Mouse (Mus musculus) naive thymus-derived CD4-positive, alpha-beta T cell, adult 2 months (primary cell): ENCODE results near the gene Hormad1.

Source experiments
- DNase-seq: peaks from one replicate; pipeline ENCODE4 v3.0.0-alpha.2; 2011; ENCODE audit warnings: low read depth

The Hormad1 gene

DNA sequence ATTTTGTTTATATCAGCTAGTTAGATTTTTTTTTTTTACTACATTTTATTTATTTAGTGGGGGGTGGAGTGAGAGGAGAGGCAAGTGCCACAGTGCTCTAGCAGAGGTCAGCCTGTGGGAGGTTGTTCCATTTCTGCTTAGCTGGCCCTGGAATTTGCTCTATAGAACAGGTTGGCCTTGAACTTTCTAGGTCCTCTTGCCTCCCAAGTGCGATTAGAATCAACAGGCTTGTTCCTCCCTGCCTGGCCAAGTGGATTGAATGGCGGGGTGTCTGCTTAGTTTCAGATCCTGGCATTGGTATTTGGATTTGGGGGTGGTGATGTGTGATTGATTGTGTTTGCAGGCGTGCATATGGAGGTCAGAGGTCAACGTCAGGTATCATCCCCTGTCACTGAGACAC, 76.6 kb downstream of the Hormad1 start:
- DNase-seq = no peak
